Mouse (Mus musculus) MEL (cell line): ENCODE measurements around the gene Ndufb6.

Experiments
- CTCF ChIP-seq, 3 experiments: IDR thresholded peaks in 2 of 3; conservative IDR thresholded peaks in 1 of 3; 2 replicates each; pipeline ENCODE4 v1.5.1; 2011 to 2012; ENCODE audit warnings: low read length in 3 of 3, low read depth in 2 of 3, mild to moderate bottlenecking in 2 of 3, improper control_type of control experiment in 1 of 3, inconsistent platforms in 1 of 3, mixed read lengths in 1 of 3, moderate library complexity in 1 of 3; ENCODE audit not compliant: control insufficient read depth in 1 of 3, insufficient read depth in 1 of 3, poor library complexity in 1 of 3, severe bottlenecking in 1 of 3
- GATA1 ChIP-seq: IDR thresholded peaks from 2 replicates; pipeline ENCODE4 v1.6.1; 2011; ENCODE audit warnings: low read depth, low read length, improper control_type of control experiment
- MAX ChIP-seq: IDR thresholded peaks from 2 replicates; pipeline ENCODE4 v1.6.1; 2011; ENCODE audit warnings: low read length, improper control_type of control experiment
- MYC ChIP-seq: IDR thresholded peaks from 2 replicates; pipeline ENCODE4 v1.6.1; 2011; ENCODE audit warnings: low read depth, mild to moderate bottlenecking, low read length, improper control_type of control experiment, moderate library complexity
- UBTF ChIP-seq: IDR thresholded peaks from 2 replicates; pipeline ENCODE4 v1.6.1; 2012; ENCODE audit warnings: low read depth, mild to moderate bottlenecking, inconsistent platforms, low read length, improper control_type of control experiment, moderate library complexity, borderline replicate concordance; ENCODE audit not compliant: insufficient read depth
- ZNF384 ChIP-seq: IDR thresholded peaks from 2 replicates; pipeline ENCODE4 v1.6.1; 2012; ENCODE audit warnings: low read depth, mild to moderate bottlenecking, inconsistent platforms, low read length, improper control_type of control experiment

DNA sequence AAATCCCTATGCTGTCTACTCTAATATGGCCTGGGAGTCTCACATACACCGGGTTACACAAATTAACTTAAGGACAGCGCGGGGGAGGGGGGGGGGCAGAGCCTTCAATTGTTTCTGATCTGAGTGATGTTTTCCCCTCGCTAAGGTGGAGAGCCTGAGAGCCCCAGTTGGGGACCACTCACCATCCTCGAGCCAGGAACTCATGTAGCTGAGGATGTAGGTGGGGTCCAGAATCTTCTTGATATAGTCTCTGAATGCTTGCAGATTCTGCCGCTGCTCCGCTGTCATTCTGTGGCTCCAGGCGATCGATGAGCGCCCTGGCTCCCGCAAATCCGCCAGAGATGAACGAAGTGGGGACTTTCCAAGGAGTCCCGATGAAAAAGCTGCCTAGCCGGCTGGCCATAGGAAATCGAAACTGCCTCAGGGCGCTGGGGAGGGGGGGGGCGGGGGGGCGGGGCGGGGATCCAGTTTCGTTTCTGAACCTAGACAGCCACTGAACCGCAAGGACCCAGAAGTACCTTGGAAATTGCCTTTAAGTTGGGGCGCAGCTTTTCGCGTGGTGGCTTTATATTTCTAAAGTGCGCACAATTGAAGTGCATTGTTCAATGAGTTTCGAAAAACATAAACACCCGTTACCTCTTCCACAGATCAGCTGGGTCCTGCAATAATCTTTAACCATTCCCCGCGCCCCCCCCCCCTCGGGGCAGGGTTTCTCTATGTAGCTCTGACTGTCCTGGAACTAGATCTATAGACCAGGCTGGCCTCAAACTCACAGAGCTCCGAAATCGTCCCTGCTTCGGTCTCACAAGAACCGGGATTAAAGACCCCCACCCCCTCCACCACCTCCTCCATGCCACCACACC lies 39.6 kb downstream of the Ndufb6 start, which contains the start of gene Ddx58:
- TF ChIP-seq CTCF (IDR thresholded peaks at IDR 0.05 in 2 of 3, conservative IDR thresholded peaks at IDR 0.05 in 1 of 3; ENCODE audit: control insufficient read depth in 1 of 3, insufficient read depth in 1 of 3, low read depth in 2 of 3, low read length in 3 of 3, poor library complexity in 1 of 3, severe bottlenecking in 1 of 3), result no peak
- no peak for TF ChIP-seq UBTF
- no peak for TF ChIP-seq MAX
- no peak for TF ChIP-seq ZNF384
- no peak for TF ChIP-seq MYC
- no peak for TF ChIP-seq GATA1
